Mouse (Mus musculus) adrenal gland, postnatal 36 days (tissue): ENCODE data around the gene Gm438. TPM values are rescaled to one million over a fixed set of nuclear protein-coding genes. Genes with fewer than 3 reads are reported as not detected.
"Not testable (repeated sequence)": the region's sequence is repeated elsewhere in the genome, so short reads cannot be mapped to it uniquely, and the experiment has no call there.

Experiments used
- DNase-seq, 2 experiments: peaks; one replicate each; pipeline ENCODE4 v3.0.0; 2021; ENCODE audit warnings: mixed read lengths in 1 of 2
- long read RNA-seq, 2 experiments: library from polyadenylated mRNA; stranded (forward); transcript quantifications; one replicate each; pipeline ENCODE4 v2.0.0; 2021; ENCODE audit warnings: borderline sequencing depth in 2 of 2
- total RNA-seq, 2 experiments: library from RNA; stranded (reverse); gene quantifications; 2 replicates each; pipeline ENCODE4 v1.2.3; 2021

Gm438 gene
- not detected for total RNA-seq
- long read RNA-seq, experiment 1: 0 reads
- long read RNA-seq, experiment 2: 0 reads

DNA sequence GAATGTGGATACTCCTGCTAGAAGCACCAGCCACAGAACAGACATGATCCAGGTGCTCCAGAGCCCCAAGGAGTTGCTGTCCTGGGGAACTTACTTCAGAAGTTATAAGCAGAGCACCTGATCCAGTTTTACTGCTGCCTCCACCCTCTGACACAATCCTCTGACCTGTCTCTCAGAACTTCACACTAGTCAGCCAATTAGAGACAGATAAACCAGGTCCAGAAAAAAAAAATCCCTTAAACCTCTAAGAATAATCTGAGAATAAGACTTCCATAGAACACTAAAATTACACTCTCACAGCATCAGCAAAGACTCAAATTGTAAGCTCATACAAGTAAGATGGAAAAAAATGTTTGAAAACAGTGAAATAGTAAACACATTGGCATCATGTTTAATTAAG is at the start of gene Gm438:
Gene Gm438, minus strand, starts transcription at position 101 of the 400 bp plus-strand sequence.
- DNase-seq: no peak

DNA sequence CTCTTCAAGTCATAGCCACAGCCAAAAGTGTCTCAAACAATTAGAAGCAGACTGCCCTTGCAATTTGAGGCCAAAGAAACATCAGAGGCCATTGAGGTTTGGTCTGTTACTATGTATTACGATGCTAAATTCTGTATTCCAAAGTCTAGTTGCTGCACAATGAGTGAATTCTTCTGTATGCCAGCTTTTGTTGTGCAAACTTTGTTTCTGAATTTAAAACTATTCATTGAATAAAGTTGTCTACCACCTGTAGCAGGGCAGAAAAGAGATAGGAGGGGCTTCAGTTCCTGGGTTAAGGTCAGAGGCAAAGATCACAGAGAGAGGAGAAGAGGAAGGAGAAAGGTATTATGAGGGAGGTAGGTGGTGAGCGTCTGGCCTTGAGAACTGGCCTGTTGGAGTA is 38.3 kb upstream of the Gm438 start:
- no peak for DNase-seq

DNA sequence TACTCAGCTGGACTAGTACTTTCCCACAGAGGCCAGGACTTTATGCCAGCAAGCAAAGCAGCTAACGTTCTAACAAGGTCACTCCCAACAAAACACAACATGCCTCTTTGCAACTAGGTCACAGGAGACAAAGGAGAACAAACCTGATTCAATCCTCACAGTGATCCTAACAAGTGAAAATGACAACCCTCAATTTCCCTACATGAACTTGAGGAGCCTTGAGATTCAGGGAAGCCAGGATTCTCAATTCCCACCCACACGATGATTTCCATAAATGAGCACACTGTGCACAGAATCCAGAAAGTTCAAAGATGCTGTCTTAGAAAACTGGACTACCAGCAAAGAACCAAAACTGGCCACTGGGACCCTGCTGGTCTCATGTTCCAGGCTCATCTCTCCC is 37.6 kb upstream of the Gm438 start:
- no peak for DNase-seq

DNA sequence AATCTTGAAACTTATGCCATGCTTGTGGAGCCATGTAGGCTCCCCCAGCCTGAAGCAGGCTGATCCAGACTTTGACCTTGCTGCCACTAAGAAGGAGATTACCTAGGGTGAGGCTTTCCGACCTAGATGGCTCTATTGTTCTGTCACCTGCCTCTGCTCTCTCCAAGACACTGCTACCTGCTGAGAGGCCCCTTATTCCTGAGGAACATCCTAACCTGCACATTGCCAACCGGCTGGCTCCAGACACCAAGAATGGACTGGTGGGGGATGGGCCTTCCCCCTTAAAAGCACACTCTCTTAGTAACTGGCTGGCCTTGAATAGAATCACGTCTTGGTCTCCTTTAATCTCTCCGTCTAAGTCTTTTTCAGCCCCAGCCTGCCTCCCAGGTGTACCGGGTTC is 20.8 kb upstream of the Gm438 start:
- not testable (repeated sequence) for DNase-seq

DNA sequence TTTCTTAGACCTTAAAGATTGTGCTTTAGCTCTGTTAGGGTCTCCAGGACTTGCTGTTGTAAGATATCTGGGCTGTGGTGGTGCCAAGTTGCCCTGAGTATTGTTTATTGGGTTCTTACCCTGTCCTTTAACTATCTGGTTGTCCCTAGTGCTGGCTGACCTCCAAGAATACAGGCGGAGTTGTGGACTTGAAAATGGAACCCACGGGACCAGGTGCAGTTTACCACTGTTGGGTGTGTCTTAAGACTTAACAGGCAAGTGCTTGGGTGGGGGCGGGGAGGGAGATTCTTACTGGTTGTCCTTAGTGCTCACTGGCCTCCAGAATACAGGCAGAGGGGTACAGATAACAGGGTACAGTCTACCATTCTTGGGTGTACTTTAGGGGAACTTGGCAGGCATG is 17.2 kb upstream of the Gm438 start:
- no peak for DNase-seq

DNA sequence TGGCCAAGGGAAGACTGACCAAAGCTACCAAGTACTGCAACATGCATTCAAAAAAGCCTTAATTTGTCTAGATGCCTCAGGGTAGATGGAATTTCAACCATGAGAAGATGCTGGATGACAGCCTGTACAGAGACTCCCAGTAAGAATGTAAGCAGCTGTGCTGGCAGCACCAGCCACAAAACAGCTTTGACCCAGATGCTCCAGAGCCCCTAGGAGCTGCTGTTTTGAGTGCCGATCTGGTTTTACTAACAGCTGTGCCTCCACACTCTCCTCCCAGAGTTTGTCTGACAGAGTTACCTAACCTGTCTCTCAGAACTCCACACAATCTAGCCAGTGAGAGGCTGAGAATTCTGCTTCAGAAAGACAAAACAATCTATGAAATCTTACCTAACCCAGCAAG is 3.8 kb upstream of the Gm438 start:
- DNase-seq: no peak

DNA sequence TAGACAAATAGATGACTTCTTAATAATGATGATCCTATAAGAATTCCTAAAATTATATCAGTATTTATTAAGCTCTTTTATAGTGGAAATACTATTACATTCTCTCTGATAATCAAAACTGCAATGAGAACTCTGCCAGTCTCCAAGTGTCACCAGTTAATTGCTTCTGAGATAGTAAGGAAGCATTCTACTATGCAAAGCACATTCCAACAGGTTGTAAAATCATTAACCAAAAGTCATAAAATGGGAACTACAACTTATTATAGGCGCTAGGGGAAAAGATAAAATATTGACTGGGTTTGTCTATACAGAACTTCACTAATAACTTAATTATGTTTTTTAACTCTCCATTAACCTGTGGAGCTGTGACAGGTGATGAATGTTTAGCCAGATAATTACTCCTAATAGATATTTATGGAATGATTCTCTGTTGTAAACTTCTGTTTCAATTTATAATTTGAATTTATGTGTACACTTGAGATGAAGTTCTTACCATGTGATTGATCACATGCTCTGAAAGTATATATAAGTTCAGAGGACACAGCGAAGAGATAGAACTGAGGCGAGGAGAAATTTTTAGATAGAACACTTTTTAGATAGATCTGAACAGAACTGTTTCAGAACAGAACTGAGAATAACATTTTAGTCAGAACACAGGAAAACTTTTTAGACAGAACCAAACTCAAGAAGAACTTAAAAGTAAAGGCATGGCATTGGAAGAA is 3.7 kb downstream of the Gm438 start:
- DNase-seq: no peak

DNA sequence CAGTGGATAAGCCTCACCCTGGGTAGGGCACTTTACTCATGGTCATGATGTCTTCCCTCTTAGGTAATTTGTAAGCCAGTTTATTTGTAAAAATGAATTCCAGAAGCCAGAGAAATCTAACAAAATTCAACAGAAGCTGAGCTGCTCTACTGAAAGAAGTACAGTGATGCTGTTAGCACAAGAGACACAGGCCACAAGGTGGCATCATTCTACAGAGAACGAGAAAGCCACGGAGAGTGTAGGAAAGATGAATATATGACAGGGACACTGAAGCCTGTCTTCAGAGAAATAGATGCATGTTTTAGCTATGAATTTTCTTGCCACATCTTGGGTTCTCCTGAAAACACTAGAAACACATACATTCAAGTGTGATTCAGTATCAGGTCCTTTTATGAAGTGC is 20.7 kb downstream of the Gm438 start:
- DNase-seq: peak; percentile 17 to 27

DNA sequence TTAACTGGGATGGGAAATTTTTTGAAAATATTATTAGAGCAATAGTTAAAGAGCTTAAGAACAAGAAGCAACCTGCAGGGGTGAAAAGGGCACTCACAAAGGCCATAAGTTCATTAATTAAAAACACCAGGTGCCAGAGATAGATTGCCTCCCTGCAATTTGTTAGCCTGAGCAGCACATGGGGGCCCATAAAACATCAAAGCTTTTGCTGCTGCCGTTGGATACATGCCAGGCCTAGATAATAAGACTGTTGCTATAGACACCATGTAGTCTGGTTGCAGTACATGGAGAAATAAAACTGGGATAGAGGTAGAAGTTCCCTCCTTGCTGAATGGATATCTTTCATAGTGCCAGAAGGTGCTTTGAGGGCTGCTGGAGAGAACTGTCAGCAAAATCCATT is 37.2 kb downstream of the Gm438 start:
- DNase-seq: no peak

Other genes with a start within 250 kb of the Gm438 start
- gene Gm13124, start 221.4 kb downstream of the Gm438 start, total RNA-seq: not detected
- gene Aadacl4, start 172.9 kb downstream of the Gm438 start, total RNA-seq: not detected
- not detected for gene Gm436, start 100.2 kb downstream of the Gm438 start, total RNA-seq
- gene Gm13178, start 65.2 kb downstream of the Gm438 start, total RNA-seq: not detected
- 100 to 1,000 TPM in 1 of 2 experiments, 10 to 100 TPM in 1; 72.9 to 126 TPM for gene Dhrs3, start 106.2 kb upstream of the Gm438 start, total RNA-seq